Mouse (Mus musculus) MN1 (cell line): ENCODE measurements at regions not wholly inside any gene's neighbourhood (a gene's known extent, or its start where the extent isn't known, plus 50 kb on each side); places are given as distances from the start of the nearest gene placed in this dataset.
"Not testable (repeated sequence)": the region's sequence is repeated elsewhere in the genome, so short reads cannot be mapped to it uniquely, and the experiment has no call there.

ENCODE experiments used
- DNase-seq: peaks from one replicate; pipeline ENCODE4 v3.0.0-alpha.2; 2016; ENCODE audit warnings: low spot score

GRCm38 (mm10) chr16:29917989-29918388, 146.2 kb upstream of the Hes1 start:
- no peak for DNase-seq

- no peak for DNase-seq
Measured at GRCm38 (mm10) chr16:29918396-29918795, 145.8 kb upstream of the Hes1 start.

- DNase-seq: no peak
Measured at GRCm38 (mm10) chr16:29920940-29921339, 143.2 kb upstream of the Hes1 start.

- peak; percentile 24 for DNase-seq
Measured at GRCm38 (mm10) chr16:29921385-29921784, 142.8 kb upstream of the Hes1 start.

GRCm38 (mm10) chr16:29927276-29927675, 136.9 kb upstream of the Hes1 start:
- DNase-seq: not testable (repeated sequence)

GRCm38 (mm10) chr16:29928291-29928690, 135.9 kb upstream of the Hes1 start:
- no peak for DNase-seq

GRCm38 (mm10) chr16:29931746-29932351, 132.3 kb upstream of the Hes1 start:
- no peak for DNase-seq

- no peak for DNase-seq
Measured at GRCm38 (mm10) chr16:29934649-29935048, 129.5 kb upstream of the Hes1 start.

- DNase-seq: no peak
Measured at GRCm38 (mm10) chr16:29938700-29939099, 125.5 kb upstream of the Hes1 start.

GRCm38 (mm10) chr16:29939331-29939850, 124.8 kb upstream of the Hes1 start:
- no peak for DNase-seq

- DNase-seq: no peak
Measured at GRCm38 (mm10) chr16:29939869-29940707, 124.1 kb upstream of the Hes1 start.

- DNase-seq: no peak
Measured at GRCm38 (mm10) chr16:29942111-29942510, 122.1 kb upstream of the Hes1 start.

- DNase-seq: peak; percentile 29
Measured at GRCm38 (mm10) chr16:29943963-29944860, 120.0 kb upstream of the Hes1 start.

- DNase-seq: no peak
Measured at GRCm38 (mm10) chr16:29944966-29945365, 119.2 kb upstream of the Hes1 start.

GRCm38 (mm10) chr16:29945376-29945890, 118.8 kb upstream of the Hes1 start:
- DNase-seq: peak; percentile 37

- DNase-seq: peak; percentile 81
Measured at GRCm38 (mm10) chr16:29945891-29946598, 118.1 kb upstream of the Hes1 start.

GRCm38 (mm10) chr16:29946966-29947365, 117.2 kb upstream of the Hes1 start:
- DNase-seq: no peak

- DNase-seq: no peak
Measured at GRCm38 (mm10) chr16:29947670-29948069, 116.5 kb upstream of the Hes1 start.

GRCm38 (mm10) chr16:29950136-29950535, 114.0 kb upstream of the Hes1 start:
- DNase-seq: no peak

GRCm38 (mm10) chr16:29950791-29951190, 113.4 kb upstream of the Hes1 start:
- DNase-seq: no peak

GRCm38 (mm10) chr16:29954700-29955099, 109.5 kb upstream of the Hes1 start:
- DNase-seq: no peak
